Mouse (Mus musculus): ENCODE data around the gene Nploc4. TPM values are rescaled to one million over a fixed set of nuclear protein-coding genes. Genes with fewer than 3 reads are reported as not detected.
A peak's percentile ranks its signal among the peaks of the same experiment; 100 is the strongest.

Gene Nploc4
- total and polyA plus RNA-seq, 2 experiments from 2014 or later, result 28.6 to 65.8 TPM

- no peak for ATAC-seq
- no peak overlapping the region for H3K4me3 ChIP-seq (ENCODE audit: low read depth, low read length)
- H3K36me3 ChIP-seq (ENCODE audit: insufficient read depth), result peaks cover 76% of the 10 kb centered on the region
- H3K9ac ChIP-seq, result no peak overlapping the region
- H3K27me3 ChIP-seq (ENCODE audit: insufficient read depth, low read length), result no peaks in the 10 kb centered on the region
- H3K27ac ChIP-seq (ENCODE audit: low read depth, low read length), result no peak overlapping the region
- no peak overlapping the region for H3K4me2 ChIP-seq (ENCODE audit: low read depth)
- H3K4me1 ChIP-seq (ENCODE audit: insufficient read depth), result peaks cover 9% of the 10 kb centered on the region; the same call in 1 of the 2 replicates
- DNase-seq, result no peak
- no peak for TF ChIP-seq CTCF (IDR thresholded peaks at IDR 0.05; ENCODE audit: low read depth)
- H3K9me3 ChIP-seq (ENCODE audit: low read length), result no peaks in the 10 kb centered on the region
- 77% methylated on average over 23 of the region's 23 CpGs for WGBS
These were observed 63.5 kb downstream of the Nploc4 start for GRCm38 (mm10) chr11:120373820-120374586.

- Histone ChIP-seq H3K9me3 (ENCODE audit: low read length) (no peaks in the 10 kb centered on the region), H3K27ac (ENCODE audit: low read depth, low read length) (no peak overlapping the region), H3K4me2 (ENCODE audit: low read depth) (no peak overlapping the region), H3K9ac (no peak overlapping the region), H3K4me1 (ENCODE audit: insufficient read depth) (peaks cover 6% of the 10 kb centered on the region; the same call in 1 of the 2 replicates), H3K36me3 (ENCODE audit: insufficient read depth) (peaks cover 82% of the 10 kb centered on the region), H3K4me3 (ENCODE audit: low read depth, low read length) (no peak overlapping the region), H3K27me3 (ENCODE audit: insufficient read depth, low read length) (no peaks in the 10 kb centered on the region)
- 64% methylated on average over 13 of the region's 13 CpGs for WGBS
- peak; percentile 49 for TF ChIP-seq CTCF (IDR thresholded peaks at IDR 0.05; ENCODE audit: low read depth)
- ATAC-seq (no peak), DNase-seq (no peak)
These were observed 64.5 kb downstream of the Nploc4 start for GRCm38 (mm10) chr11:120373025-120373424.

- H3K4me1 ChIP-seq (ENCODE audit: insufficient read depth), result 0 out of 2 replicates have a peak, but pooled peaks cover 4% of the 10 kb centered on the region
- H3K9me3 ChIP-seq (ENCODE audit: low read length), result no peaks in the 10 kb centered on the region
- peak; percentile 63 for DNase-seq
- no peak overlapping the region for H3K4me3 ChIP-seq (ENCODE audit: low read depth, low read length)
- H3K4me2 ChIP-seq (ENCODE audit: low read depth), result no peak overlapping the region
- no peaks in the 10 kb centered on the region for H3K27me3 ChIP-seq (ENCODE audit: insufficient read depth, low read length)
- peak; percentile 84 for TF ChIP-seq CTCF (IDR thresholded peaks at IDR 0.05; ENCODE audit: low read depth)
- 35% methylated on average over 8 of the region's 8 CpGs for WGBS
- H3K9ac ChIP-seq, result no peak overlapping the region
- peaks cover 60% of the 10 kb centered on the region for H3K36me3 ChIP-seq (ENCODE audit: insufficient read depth)
- H3K27ac ChIP-seq (ENCODE audit: low read depth, low read length), result no peak overlapping the region
- peak; percentile 78 for ATAC-seq
These were observed 67.9 kb downstream of the Nploc4 start for GRCm38 (mm10) chr11:120369656-120370055.

- H3K27me3 ChIP-seq (ENCODE audit: insufficient read depth, low read length), result no peaks in the 10 kb centered on the region
- H3K9me3 ChIP-seq (ENCODE audit: low read length), result no peaks in the 10 kb centered on the region
- DNase-seq (no peak), ATAC-seq (no peak)
- 29% methylated on average over 7 of the region's 7 CpGs for WGBS
- no peak overlapping the region for H3K4me2 ChIP-seq (ENCODE audit: low read depth)
- no peak overlapping the region for H3K4me3 ChIP-seq (ENCODE audit: low read depth, low read length)
- no peak overlapping the region for H3K27ac ChIP-seq (ENCODE audit: low read depth, low read length)
- H3K4me1 ChIP-seq (ENCODE audit: insufficient read depth), result 0 out of 2 replicates have a peak, but pooled peaks cover 4% of the 10 kb centered on the region
- peaks cover 30% of the 10 kb centered on the region for H3K36me3 ChIP-seq (ENCODE audit: insufficient read depth)
- no peak overlapping the region for H3K9ac ChIP-seq
- TF ChIP-seq CTCF (IDR thresholded peaks at IDR 0.05; ENCODE audit: low read depth), result no peak
These were observed 71.0 kb downstream of the Nploc4 start for GRCm38 (mm10) chr11:120366443-120367027.

- no peak overlapping the region for H3K4me3 ChIP-seq (ENCODE audit: low read depth, low read length)
- no peak overlapping the region for H3K4me2 ChIP-seq (ENCODE audit: low read depth)
- peaks cover 14% of the 10 kb centered on the region for H3K4me1 ChIP-seq (ENCODE audit: insufficient read depth)
- no peak overlapping the region for H3K9ac ChIP-seq
- no peak overlapping the region for H3K27ac ChIP-seq (ENCODE audit: low read depth, low read length)
- H3K9me3 ChIP-seq (ENCODE audit: low read length), result no peaks in the 10 kb centered on the region
- ATAC-seq (no peak), DNase-seq (no peak)
- H3K36me3 ChIP-seq (ENCODE audit: insufficient read depth), result no peaks in the 10 kb centered on the region
- TF ChIP-seq CTCF (IDR thresholded peaks at IDR 0.05; ENCODE audit: low read depth), result no peak
- H3K27me3 ChIP-seq (ENCODE audit: insufficient read depth, low read length), result no peaks in the 10 kb centered on the region
- WGBS, result 86% methylated on average over 6 of the region's 6 CpGs
These were observed 74.6 kb downstream of the Nploc4 start for GRCm38 (mm10) chr11:120362891-120363290.

GRCm38 (mm10) chr11:120361295-120361694 lies 76.2 kb downstream of the Nploc4 start, which contains the start of gene Fscn2:
Gene Fscn2, plus strand, starts transcription at chr11:120361534.
- H3K4me3 ChIP-seq (ENCODE audit: low read depth, low read length), result no peak within 1 kb of the TSS
- ATAC-seq, result no peak
- no peaks in the 10 kb centered on the region for H3K36me3 ChIP-seq (ENCODE audit: insufficient read depth)
- H3K4me1 ChIP-seq (ENCODE audit: insufficient read depth), result peaks cover 19% of the 10 kb centered on the region
- H3K27me3 ChIP-seq (ENCODE audit: insufficient read depth, low read length), result no peaks in the 10 kb centered on the region
- no peak within 1 kb of the TSS for H3K4me2 ChIP-seq (ENCODE audit: low read depth)
- 69% methylated on average over 10 of the region's 10 CpGs for WGBS
- no peak for TF ChIP-seq CTCF (IDR thresholded peaks at IDR 0.05; ENCODE audit: low read depth)
- H3K9ac ChIP-seq, result no peak within 1 kb of the TSS
- no peaks in the 10 kb centered on the region for H3K9me3 ChIP-seq (ENCODE audit: low read length)
- no peak for DNase-seq
- H3K27ac ChIP-seq (ENCODE audit: low read depth, low read length), result no peak within 1 kb of the TSS

- DNase-seq, result no peak
- Histone ChIP-seq H3K9ac (no peak overlapping the region), H3K4me2 (ENCODE audit: low read depth) (no peak overlapping the region), H3K9me3 (ENCODE audit: low read length) (no peaks in the 10 kb centered on the region), H3K4me1 (ENCODE audit: insufficient read depth) (peaks cover 15% of the 10 kb centered on the region), H3K27ac (ENCODE audit: low read depth, low read length) (no peak overlapping the region), H3K27me3 (ENCODE audit: insufficient read depth, low read length) (no peaks in the 10 kb centered on the region), H3K36me3 (ENCODE audit: insufficient read depth) (no peaks in the 10 kb centered on the region), H3K4me3 (ENCODE audit: low read depth, low read length) (no peak overlapping the region)
- no peak for ATAC-seq
- TF ChIP-seq CTCF (IDR thresholded peaks at IDR 0.05; ENCODE audit: low read depth), result no peak
- WGBS, result 78% methylated on average over 5 of the region's 5 CpGs
These were observed 76.8 kb downstream of the Nploc4 start for GRCm38 (mm10) chr11:120360755-120361154.

Data from forebrain, postnatal 0 days (tissue).